Mouse (Mus musculus) embryonic facial prominence, embryonic 13.5 days (tissue): ENCODE results near the gene Tmem109. TPM values are rescaled to one million over a fixed set of nuclear protein-coding genes. Genes with fewer than 3 reads are reported as not detected.

Source experiments
- ATAC-seq: fragments of 200-750 bp; cut with Nextera tagmentation; 2 replicates; pipeline ENCODE4 v1.8.0; 2017; ENCODE audit warnings: low read depth; ENCODE audit not compliant: insufficient number of reproducible peaks, insufficient read depth, low FRiP score, low TSS enrichment
- H3K27ac ChIP-seq: fragments of 300-500 bp; sonication (generic); 2 replicates; pipeline ENCODE4 v1.5.1; 2015; ENCODE audit warnings: moderate library complexity, mild to moderate bottlenecking, inconsistent platforms
- H3K27me3 ChIP-seq: fragments of 300-500 bp; sonication (generic); 2 replicates; pipeline ENCODE4 v1.6.1; 2015; ENCODE audit warnings: mild to moderate bottlenecking, inconsistent platforms
- H3K36me3 ChIP-seq: fragments of 300-500 bp; sonication (generic); 2 replicates; pipeline ENCODE4 v1.6.1; 2015; ENCODE audit warnings: mild to moderate bottlenecking, inconsistent platforms
- H3K4me1 ChIP-seq: fragments of 300-500 bp; sonication (generic); 2 replicates; pipeline ENCODE4 v1.6.1; 2015; ENCODE audit warnings: inconsistent platforms
- H3K4me2 ChIP-seq: fragments of 300-500 bp; sonication (generic); 2 replicates; pipeline ENCODE4 v1.6.1; 2015; ENCODE audit warnings: moderate library complexity, mild to moderate bottlenecking, inconsistent platforms
- H3K4me3 ChIP-seq: fragments of 300-500 bp; sonication (generic); 2 replicates; pipeline ENCODE4 v1.5.1; 2015; ENCODE audit warnings: mild to moderate bottlenecking, inconsistent platforms
- H3K9ac ChIP-seq: fragments of 300-500 bp; sonication (generic); 2 replicates; pipeline ENCODE4 v1.6.1; 2015; ENCODE audit warnings: mild to moderate bottlenecking, inconsistent platforms
- H3K9me3 ChIP-seq: fragments of 300-500 bp; sonication (generic); 2 replicates; pipeline ENCODE4 v1.6.1; 2016; ENCODE audit warnings: inconsistent platforms
- WGBS: fragments of 180-500 bp; shearing (Covaris S2); methylation state at CpG from one replicate; pipeline ENCODE4 v1.1.7; 2015; ENCODE audit warnings: mixed read lengths; 5-methylcytosine and 5-hydroxymethylcytosine counted together
- polyA plus RNA-seq: library from polyadenylated mRNA; unstranded; fragments of >200 nt; fragmentation: Nextera tagmentation; extraction: Ambion mirVana; gene quantifications from 2 replicates; pipeline ENCODE4 v1.2.1, GENCODE M21; 2015

The Tmem109 gene
- polyA plus RNA-seq, 1 experiment from 2014 or later, result 87.1 TPM

DNA sequence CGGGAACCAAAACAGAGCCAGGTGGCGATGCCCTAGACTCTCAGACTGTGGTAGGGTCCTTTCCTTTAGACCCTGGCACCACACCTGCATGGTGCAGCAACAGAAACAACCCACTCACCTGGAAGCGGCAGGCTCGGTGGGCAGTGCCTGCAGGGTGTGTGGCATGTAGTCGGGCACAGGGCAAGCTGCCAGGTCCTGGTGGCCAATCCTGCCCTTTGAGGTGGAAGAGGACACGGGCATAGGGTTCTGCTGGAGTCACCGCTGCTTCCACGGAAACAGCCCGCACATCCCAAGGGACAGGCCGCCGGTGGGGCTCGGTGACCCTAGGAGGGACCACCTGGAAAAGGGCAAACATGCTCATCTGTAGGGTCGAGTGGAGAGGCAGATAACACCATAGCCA, 15.4 kb downstream of the Tmem109 start:
- Histone ChIP-seq H3K4me1 (peaks cover 33% of the 10 kb centered on the region), H3K36me3 (peaks cover 63% of the 10 kb centered on the region), H3K4me3 (no peak overlapping the region), H3K27me3 (no peaks in the 10 kb centered on the region), H3K27ac (no peak overlapping the region), H3K9ac (no peak overlapping the region), H3K9me3 (no peaks in the 10 kb centered on the region), H3K4me2 (no peak overlapping the region)
- no peak for ATAC-seq
- WGBS, result 94% methylated on average over 13 of the region's 13 CpGs

DNA sequence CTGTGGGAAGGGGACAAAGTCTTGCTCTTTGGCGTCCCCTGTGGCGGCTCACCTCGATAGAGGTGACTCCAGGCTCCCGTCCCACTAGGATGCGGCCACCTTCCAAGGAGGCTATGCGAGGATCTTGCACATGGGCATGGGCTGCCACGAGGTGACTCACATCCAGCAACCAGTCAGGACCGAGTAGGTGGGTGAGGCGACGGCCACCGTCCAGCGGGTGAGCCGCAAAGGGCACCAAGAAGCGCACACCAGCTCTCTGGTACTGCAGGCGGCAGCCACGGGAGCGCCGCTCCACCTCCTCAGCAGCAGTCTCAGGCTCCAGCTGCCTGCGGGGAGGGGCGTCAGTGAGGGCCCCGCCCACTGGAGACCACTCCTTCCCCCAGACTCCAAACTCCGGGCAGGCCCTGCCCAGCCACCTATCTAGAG, 21.7 kb downstream of the Tmem109 start:
- Histone ChIP-seq H3K9ac (no peak overlapping the region), H3K36me3 (peaks cover 96% of the 10 kb centered on the region), H3K27me3 (no peaks in the 10 kb centered on the region), H3K9me3 (no peaks in the 10 kb centered on the region), H3K27ac (no peak overlapping the region), H3K4me1 (no peaks in the 10 kb centered on the region; the same call in 1 of the 2 replicates), H3K4me3 (no peak overlapping the region), H3K4me2 (no peak overlapping the region)
- 53% methylated on average over 22 of the region's 22 CpGs for WGBS
- ATAC-seq, result 0 out of 2 replicates have a peak, but pooled peaks have one; percentile 4

- no peak overlapping the region for H3K4me3 ChIP-seq
- no peaks in the 10 kb centered on the region for H3K27me3 ChIP-seq
- WGBS, result 39% methylated on average over 2 of the region's 2 CpGs
- peak overlapping the region; percentile 33; the same call in 1 of the 2 replicates for H3K27ac ChIP-seq
- H3K36me3 ChIP-seq, result peaks cover 61% of the 10 kb centered on the region
- no peak overlapping the region for H3K4me2 ChIP-seq
- H3K9me3 ChIP-seq, result no peaks in the 10 kb centered on the region
- no peaks in the 10 kb centered on the region; the same call in 1 of the 2 replicates for H3K4me1 ChIP-seq
- no peak overlapping the region for H3K9ac ChIP-seq
- ATAC-seq, result no peak
These were observed 25.3 kb downstream of the Tmem109 start for GRCm38 (mm10) chr19:10856520-10856919.

DNA sequence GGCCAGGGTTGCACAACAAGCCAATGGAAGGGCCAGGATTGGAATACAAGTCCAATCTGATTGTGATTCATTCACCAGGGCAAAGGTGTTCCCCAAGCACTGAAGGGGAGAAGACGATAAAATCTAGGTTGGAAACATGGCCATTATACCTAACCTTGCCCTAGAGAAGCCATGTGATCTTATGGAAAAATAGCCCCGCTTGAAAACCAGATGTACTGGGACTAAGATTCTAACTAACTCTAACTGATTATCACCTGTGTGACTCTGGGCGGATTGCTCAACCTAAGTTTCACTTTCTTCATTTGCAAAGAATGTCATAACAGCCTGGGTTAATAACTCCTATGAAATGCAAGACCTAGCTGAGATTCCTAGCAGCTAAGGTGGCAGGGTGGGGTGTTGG, 26.4 kb downstream of the Tmem109 start:
- ATAC-seq, result no peak
- Histone ChIP-seq H3K36me3 (peaks cover 50% of the 10 kb centered on the region), H3K4me1 (no peaks in the 10 kb centered on the region; the same call in 1 of the 2 replicates), H3K9ac (no peak overlapping the region), H3K4me3 (no peak overlapping the region), H3K27me3 (no peaks in the 10 kb centered on the region), H3K27ac (no peak overlapping the region), H3K4me2 (no peak overlapping the region), H3K9me3 (no peaks in the 10 kb centered on the region)
- WGBS, result 82% methylated on average over 3 of the region's 3 CpGs

GRCm38 (mm10) chr19:10847311-10848087, 34.3 kb downstream of the Tmem109 start:
- no peak for ATAC-seq
- H3K4me2 ChIP-seq, result no peak overlapping the region

DNA sequence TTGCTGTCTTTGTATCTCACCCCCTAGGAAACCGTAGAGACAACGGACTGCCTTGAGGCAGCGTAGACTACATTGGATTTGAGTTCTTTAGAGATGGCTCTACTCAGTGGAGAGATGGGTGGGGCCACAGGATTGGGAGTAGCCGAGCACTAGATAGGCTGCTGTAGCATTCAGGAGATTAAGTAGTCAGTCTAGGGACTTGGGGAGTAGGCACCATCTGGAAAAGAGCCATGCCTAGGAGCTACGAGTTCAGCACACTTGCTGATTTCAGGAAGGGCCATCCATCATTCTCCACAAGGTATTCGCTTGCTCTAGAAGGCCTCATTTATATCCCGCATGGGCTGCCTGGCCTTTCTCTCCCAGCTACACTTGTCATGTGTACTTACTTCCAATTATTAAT, 35.7 kb downstream of the Tmem109 start:
- ATAC-seq, result no peak

More at GRCm38 (mm10) chr19:10847311-10848087, 34.3 kb downstream of the Tmem109 start:
- Histone ChIP-seq H3K27ac (no peak overlapping the region), H3K4me1 (no peaks in the 10 kb centered on the region; the same call in 1 of the 2 replicates), H3K27me3 (peaks cover 4% of the 10 kb centered on the region; the same call in 1 of the 2 replicates), H3K36me3 (no peaks in the 10 kb centered on the region), H3K4me3 (no peak overlapping the region), H3K9ac (no peak overlapping the region), H3K9me3 (no peaks in the 10 kb centered on the region)
- 57% methylated on average over 3 of the region's 3 CpGs for WGBS

GRCm38 (mm10) chr19:10845454-10845853, 36.3 kb downstream of the Tmem109 start:
- peaks cover 4% of the 10 kb centered on the region; the same call in 1 of the 2 replicates for H3K27me3 ChIP-seq
- H3K4me2 ChIP-seq, result no peak overlapping the region
- no peaks in the 10 kb centered on the region; the same call in 1 of the 2 replicates for H3K4me1 ChIP-seq
- H3K4me3 ChIP-seq, result no peak overlapping the region
- H3K27ac ChIP-seq, result no peak overlapping the region
- ATAC-seq, result no peak
- no peak overlapping the region for H3K9ac ChIP-seq
- no peaks in the 10 kb centered on the region for H3K36me3 ChIP-seq
- no peaks in the 10 kb centered on the region for H3K9me3 ChIP-seq
- 79% methylated on average over 3 of the region's 3 CpGs for WGBS

More for the DNA sequence above, 35.7 kb downstream of the Tmem109 start:
- no peak overlapping the region for H3K9ac ChIP-seq
- no peaks in the 10 kb centered on the region for H3K36me3 ChIP-seq
- no peak overlapping the region for H3K4me3 ChIP-seq
- no peaks in the 10 kb centered on the region; the same call in 1 of the 2 replicates for H3K4me1 ChIP-seq
- H3K4me2 ChIP-seq, result no peak overlapping the region
- peaks cover 4% of the 10 kb centered on the region; the same call in 1 of the 2 replicates for H3K27me3 ChIP-seq
- H3K9me3 ChIP-seq, result no peaks in the 10 kb centered on the region
- 68% methylated on average over 7 of the region's 7 CpGs for WGBS
- H3K27ac ChIP-seq, result no peak overlapping the region

- Histone ChIP-seq H3K27me3 (peaks cover 4% of the 10 kb centered on the region; the same call in 1 of the 2 replicates), H3K9me3 (no peaks in the 10 kb centered on the region), H3K27ac (no peak overlapping the region), H3K36me3 (no peaks in the 10 kb centered on the region), H3K4me3 (no peak overlapping the region), H3K4me2 (no peak overlapping the region), H3K4me1 (no peaks in the 10 kb centered on the region; the same call in 1 of the 2 replicates), H3K9ac (no peak overlapping the region)
- ATAC-seq, result no peak
- 87% methylated on average over 5 of the region's 5 CpGs for WGBS
These were observed 37.6 kb downstream of the Tmem109 start for GRCm38 (mm10) chr19:10844206-10844605.

- no peak for ATAC-seq
- H3K36me3 ChIP-seq, result no peaks in the 10 kb centered on the region
- H3K9ac ChIP-seq, result no peak overlapping the region
- H3K27me3 ChIP-seq, result peaks cover 4% of the 10 kb centered on the region; the same call in 1 of the 2 replicates
- H3K27ac ChIP-seq, result no peak overlapping the region
- H3K4me2 ChIP-seq, result peak overlapping the region; percentile 5; the same call in 1 of the 2 replicates
- no peaks in the 10 kb centered on the region; the same call in 1 of the 2 replicates for H3K4me1 ChIP-seq
- no peak overlapping the region for H3K4me3 ChIP-seq
- H3K9me3 ChIP-seq, result no peaks in the 10 kb centered on the region
- WGBS, result 47% methylated on average over 24 of the region's 24 CpGs
These were observed 38.9 kb downstream of the Tmem109 start for GRCm38 (mm10) chr19:10842914-10843313.

GRCm38 (mm10) chr19:10841721-10842626, 39.8 kb downstream of the Tmem109 start:
- H3K27me3 ChIP-seq, result peaks cover 4% of the 10 kb centered on the region; the same call in 1 of the 2 replicates
- no peak overlapping the region for H3K4me3 ChIP-seq
- H3K9ac ChIP-seq, result 0 out of 2 replicates have a peak overlapping the region, but pooled peaks have one; percentile 11
- no peak overlapping the region for H3K27ac ChIP-seq
- ATAC-seq, result no peak
- H3K4me1 ChIP-seq, result no peaks in the 10 kb centered on the region; the same call in 1 of the 2 replicates
- no peaks in the 10 kb centered on the region for H3K9me3 ChIP-seq
- H3K36me3 ChIP-seq, result no peaks in the 10 kb centered on the region
- WGBS, result 38% methylated on average over 16 of the region's 16 CpGs
- H3K4me2 ChIP-seq, result no peak overlapping the region
